Mouse (Mus musculus) midbrain, embryonic 11.5 days (tissue): ENCODE measurements at regions not wholly inside any gene's neighbourhood (a gene's known extent, or its start where the extent isn't known, plus 50 kb on each side); places are given as distances from the start of the nearest gene placed in this dataset.
A peak's percentile ranks its signal among the peaks of the same experiment; 100 is the strongest.

Experiments
- ATAC-seq: fragments of 200-750 bp; cut with Nextera tagmentation; 2 replicates; pipeline ENCODE4 v1.8.0; 2017; ENCODE audit warnings: moderate TSS enrichment, moderate library complexity; ENCODE audit not compliant: low FRiP score
- DNase-seq: peaks from one replicate; pipeline ENCODE4 v3.0.0; 2015; ENCODE audit warnings: low spot score; ENCODE audit errors: missing footprints
- H3K27ac ChIP-seq: fragments of 300-500 bp; sonication (generic); 2 replicates; pipeline ENCODE4 v1.5.1; 2014; ENCODE audit warnings: low read depth, low read length
- H3K27me3 ChIP-seq: fragments of 300-500 bp; sonication (generic); 2 replicates; pipeline ENCODE4 v1.6.1; 2014; ENCODE audit warnings: mild to moderate bottlenecking, low read length, moderate library complexity, mixed read lengths; ENCODE audit not compliant: control insufficient read depth, insufficient read depth
- H3K36me3 ChIP-seq: fragments of 300-500 bp; sonication (generic); 2 replicates; pipeline ENCODE4 v1.6.1; 2014; ENCODE audit warnings: mild to moderate bottlenecking, low read length, moderate library complexity, mixed read lengths; ENCODE audit not compliant: control insufficient read depth, insufficient read depth
- H3K4me1 ChIP-seq: fragments of 300-500 bp; sonication (generic); 2 replicates; pipeline ENCODE4 v1.6.1; 2014; ENCODE audit warnings: low read length; ENCODE audit not compliant: control insufficient read depth, insufficient read depth
- H3K4me2 ChIP-seq: fragments of 300-500 bp; sonication (generic); 2 replicates; pipeline ENCODE4 v1.6.1; 2014; ENCODE audit warnings: mild to moderate bottlenecking, moderate library complexity
- H3K4me3 ChIP-seq: fragments of 300-500 bp; sonication (generic); 2 replicates; pipeline ENCODE4 v1.5.1; 2014; ENCODE audit warnings: low read depth, low read length
- H3K9ac ChIP-seq: fragments of 300-500 bp; sonication (generic); 2 replicates; pipeline ENCODE4 v1.6.1; 2014; ENCODE audit warnings: low read length
- H3K9me3 ChIP-seq: fragments of 300-500 bp; sonication (generic); 2 replicates; pipeline ENCODE4 v1.6.1; 2016; ENCODE audit warnings: low read length; ENCODE audit not compliant: control insufficient read depth
- WGBS: fragments of 180-500 bp; shearing (Covaris S2); extraction: QIAGEN DNeasy Blood & Tissue Kit; methylation state at CpG from one replicate; pipeline ENCODE4 v1.1.7; 2014; 5-methylcytosine and 5-hydroxymethylcytosine counted together

GRCm38 (mm10) chr6:16221002-16221627, 500.7 kb downstream of the Mdfic start:
- 47% methylated on average over 3 of the region's 3 CpGs for WGBS
- no peaks in the 10 kb centered on the region for H3K27me3 ChIP-seq
- H3K27ac ChIP-seq = no peak overlapping the region
- H3K4me3 ChIP-seq = no peak overlapping the region
- no peak overlapping the region for H3K4me2 ChIP-seq
- no peaks in the 10 kb centered on the region for H3K9me3 ChIP-seq
- H3K4me1 ChIP-seq = no peaks in the 10 kb centered on the region
- H3K9ac ChIP-seq = no peak overlapping the region
- ATAC-seq (peak; percentile 73), DNase-seq (peak; percentile 89)
- H3K36me3 ChIP-seq = no peaks in the 10 kb centered on the region
